Mouse (Mus musculus): ENCODE results near the gene Mamstr. TPM values are rescaled to one million over a fixed set of nuclear protein-coding genes. Genes with fewer than 3 reads are reported as not detected.

Mamstr gene
- polyA plus RNA-seq (2021; fragmentation: Nextera tagmentation): 0.89 and 2.4 TPM in 2 replicates
- long read RNA-seq, experiment 1, partial matches to known transcripts: 1 of 1 reads
- long read RNA-seq, experiment 1, other reads (novel, unspliced or antisense): 0 of 1 reads
- long read RNA-seq, experiment 2: 0 reads

DNA sequence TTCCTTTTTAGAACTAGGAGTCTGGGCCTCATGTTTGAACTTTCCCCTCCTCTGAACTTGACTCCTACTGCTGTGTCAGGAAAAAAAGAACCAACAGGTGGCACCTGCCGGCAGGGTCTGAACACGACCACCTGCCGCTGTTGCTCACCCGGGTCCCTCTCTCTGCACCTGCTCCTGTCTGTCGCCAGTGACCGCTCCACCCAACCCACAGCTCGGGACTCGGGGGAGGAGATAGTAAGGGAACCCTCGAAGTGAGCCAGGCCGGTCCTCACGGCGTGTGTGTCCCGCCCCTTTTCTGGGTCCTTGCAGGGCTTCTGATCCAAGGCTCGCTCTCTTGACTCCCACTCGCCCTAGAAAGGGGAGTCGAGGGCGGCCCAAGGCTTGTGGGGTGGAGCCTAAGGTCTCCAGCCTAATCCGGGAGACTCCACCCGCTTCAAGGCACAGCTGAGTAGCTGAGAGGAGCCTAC is at the start of gene Mamstr:
Mamstr (plus strand) TSS at position 417 of the 467 bp plus-strand sequence.

DNA sequence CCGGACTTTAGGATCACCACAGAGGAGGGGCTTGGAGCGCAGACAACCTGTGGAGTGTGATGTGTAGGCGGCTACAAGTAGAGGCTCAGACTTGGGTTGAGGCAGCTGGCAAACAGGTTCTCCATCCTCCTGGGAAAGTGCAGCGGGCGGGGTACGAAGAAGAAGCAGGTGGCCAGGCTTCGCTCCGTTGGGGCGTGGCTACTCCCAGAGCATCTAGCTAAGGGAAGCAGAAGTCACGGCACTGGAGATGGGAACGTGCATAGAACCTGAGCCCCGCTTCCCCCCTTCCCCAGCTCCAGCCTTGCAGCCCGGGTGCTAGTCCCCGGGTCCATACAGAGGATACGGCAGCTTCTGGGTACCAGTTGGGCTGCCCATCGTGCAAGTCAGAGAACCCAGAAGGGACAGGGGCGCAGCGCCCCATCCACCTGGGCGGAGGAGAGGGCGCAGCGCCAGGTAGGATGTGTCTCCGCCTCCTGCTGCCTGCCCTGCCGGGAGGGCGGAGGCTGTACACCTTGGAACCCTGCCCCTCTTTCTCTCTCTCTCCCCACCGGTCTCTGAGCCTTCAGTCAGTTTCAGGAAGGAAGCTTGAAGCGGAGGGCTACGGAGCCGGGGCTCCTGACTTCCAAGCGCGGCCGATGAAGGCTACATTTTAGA is 22.6 kb upstream of the Mamstr start, which contains the start of gene Fut1:
Fut1 (plus strand) TSS at position 248 of the 654 bp plus-strand sequence.

DNA sequence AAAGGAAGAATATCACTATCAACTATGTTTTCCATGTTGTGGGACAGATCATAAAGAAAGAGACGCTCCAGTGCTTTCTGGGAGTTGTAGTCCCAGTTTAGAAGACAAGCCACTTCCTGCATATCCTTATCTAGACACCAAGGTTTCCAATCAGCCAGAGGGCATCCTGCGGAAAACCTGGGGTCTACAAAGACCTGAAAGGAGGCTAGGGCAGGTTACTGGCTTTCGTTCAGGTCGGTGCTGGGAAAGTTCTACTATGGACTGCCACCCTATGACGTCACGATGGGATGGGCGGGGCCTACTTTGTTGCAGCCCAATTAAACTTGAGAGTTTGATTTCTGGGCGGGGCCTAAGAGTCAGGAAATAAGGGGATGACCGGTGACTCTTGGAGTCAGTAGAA is 18.3 kb upstream of the Mamstr start, which contains the start of gene Izumo1:
Izumo1 (plus strand) TSS at position 369 of the 400 bp plus-strand sequence.

DNA sequence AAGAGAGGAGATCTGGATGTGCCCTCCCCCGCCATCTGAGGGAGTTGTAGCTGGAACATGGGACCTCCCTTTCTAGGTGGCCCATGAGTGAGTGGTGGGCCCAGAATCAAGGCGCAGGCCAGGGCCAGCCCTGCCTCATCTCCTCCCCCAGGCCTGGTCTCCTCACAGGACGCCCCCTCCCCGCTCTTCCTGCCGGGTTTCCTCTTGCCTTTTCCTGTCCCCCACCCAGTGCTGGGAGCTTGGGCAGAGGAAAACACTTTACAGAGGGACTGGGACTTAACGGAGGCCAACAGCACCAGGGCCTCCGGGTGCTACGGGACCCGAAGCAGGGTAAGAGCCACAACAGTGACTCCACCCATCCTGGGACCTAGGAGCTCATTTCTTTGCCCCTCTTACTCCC is 12.5 kb upstream of the Mamstr start, which contains the start of gene Rasip1:
Rasip1 (plus strand) TSS at position 228 of the 400 bp plus-strand sequence.

DNA sequence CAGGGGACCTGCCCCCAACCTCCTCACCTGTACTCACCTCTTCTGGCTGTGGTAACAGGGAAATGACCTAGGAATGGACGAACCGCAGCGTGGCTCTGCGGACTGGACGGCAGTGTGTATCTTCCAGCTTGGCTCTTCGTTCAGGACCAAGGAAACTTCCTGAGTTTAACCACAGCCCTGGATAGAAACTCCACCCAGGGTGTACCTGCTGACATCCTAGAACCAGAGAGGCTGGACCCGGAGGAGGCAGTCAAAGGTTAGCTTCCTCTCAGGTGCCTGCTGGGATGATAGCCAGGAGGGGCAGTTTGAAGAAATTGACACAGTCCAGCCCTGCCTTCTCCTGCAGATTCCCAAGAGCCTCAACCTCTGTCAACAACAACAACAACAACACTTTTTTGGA is 26.4 kb downstream of the Mamstr start, which contains the start of gene Fut2:
Fut2 (minus strand) TSS at position 234 of the 400 bp plus-strand sequence.

DNA sequence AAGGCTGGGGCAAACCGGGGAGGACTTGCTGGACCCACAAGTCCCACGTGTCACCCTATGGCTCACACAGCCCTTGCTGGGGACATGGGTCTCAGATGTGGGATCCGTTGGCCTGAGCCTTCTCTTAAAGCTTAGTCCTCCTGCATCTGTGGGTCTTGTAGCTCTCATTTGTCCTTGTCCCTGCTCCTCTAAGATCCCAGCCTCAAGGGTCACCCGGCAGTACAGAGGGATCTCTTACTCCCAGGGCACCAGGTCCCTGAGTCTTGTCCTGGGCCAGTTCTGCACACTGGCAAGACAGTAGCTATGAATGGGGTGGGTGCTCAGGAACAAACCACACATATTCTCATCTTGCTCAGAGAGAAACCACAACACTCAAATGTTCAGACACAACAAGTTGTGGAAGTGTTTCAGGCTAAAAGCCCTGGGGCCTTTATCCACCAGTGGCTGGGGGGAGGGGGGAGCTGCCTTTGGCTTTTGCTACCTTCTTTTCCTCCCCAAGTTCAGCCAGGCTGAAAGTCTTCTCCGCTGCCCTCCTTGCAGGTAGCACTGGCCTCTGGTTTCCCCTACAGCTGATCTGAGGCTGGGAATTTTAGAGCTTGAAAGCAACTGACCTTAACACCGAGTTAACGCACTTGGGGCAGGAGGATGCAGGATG is 43.7 kb downstream of the Mamstr start, which contains the start of gene Ntn5:
Ntn5 (plus strand) TSS at position 627 of the 655 bp plus-strand sequence.

DNA sequence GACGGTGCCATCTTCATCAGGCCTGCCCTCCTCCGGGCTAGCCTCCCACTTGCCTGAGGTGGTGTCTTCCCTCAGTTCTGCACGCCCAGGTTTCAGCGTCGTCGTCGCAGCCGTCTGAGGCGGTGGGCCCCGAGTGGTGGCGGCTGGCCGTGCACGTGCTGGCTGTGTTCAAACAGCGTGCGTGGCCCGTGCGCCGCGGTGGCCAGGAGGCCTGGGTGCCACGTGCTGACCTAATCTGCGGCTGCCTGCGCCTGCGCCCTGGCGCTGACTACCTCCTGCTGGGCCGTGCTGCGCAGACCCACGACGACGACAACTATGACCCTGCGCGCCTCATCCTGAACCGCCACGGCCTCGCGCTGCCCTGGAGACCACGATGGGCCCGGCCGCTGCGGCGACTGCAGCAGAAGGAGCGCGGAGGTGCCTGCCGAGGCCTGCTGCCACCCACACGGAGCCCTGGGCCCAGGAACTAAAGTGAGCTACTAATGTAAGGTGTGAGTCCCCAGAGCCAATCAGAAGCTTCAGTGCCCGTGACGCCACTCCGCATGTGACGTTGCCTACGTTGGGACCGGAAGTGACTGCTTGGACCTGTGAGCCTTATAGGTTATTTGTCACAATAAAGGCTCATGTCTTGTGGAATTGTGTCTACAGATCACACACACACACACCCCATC is 54.3 kb downstream of the Mamstr start, which contains the start of gene Sec1:
Sec1 (minus strand) TSS at position 482 of the 671 bp plus-strand sequence.

Other genes with a start within 250 kb of the Mamstr start
- 34.4 and 37.7 TPM in 2 replicates for gene Snrnp70, start 244.2 kb upstream of the Mamstr start, polyA plus RNA-seq (2021; fragmentation: Nextera tagmentation)
- gene Kcna7, start 234.3 kb upstream of the Mamstr start, polyA plus RNA-seq (2021; fragmentation: Nextera tagmentation): not detected in 2 replicates
- 0.10 TPM in 1 of 2 replicates, not detected in the other for gene Ntf5, start 226.3 kb upstream of the Mamstr start, polyA plus RNA-seq (2021; fragmentation: Nextera tagmentation)
- 0.19 TPM in 1 of 2 replicates, not detected in the other for gene Lhb, start 219.2 kb upstream of the Mamstr start, polyA plus RNA-seq (2021; fragmentation: Nextera tagmentation)
- 8.9 and 9.1 TPM in 2 replicates for gene Gys1, start 205.1 kb upstream of the Mamstr start, polyA plus RNA-seq (2021; fragmentation: Nextera tagmentation)
- gene Ruvbl2, start 201.9 kb upstream of the Mamstr start, polyA plus RNA-seq (2021; fragmentation: Nextera tagmentation): 34.4 and 45.9 TPM in 2 replicates
- gene Ftl1, start 180.1 kb upstream of the Mamstr start, polyA plus RNA-seq (2021; fragmentation: Nextera tagmentation): 1,322 and 1,591 TPM in 2 replicates
- 94.9 and 121 TPM in 2 replicates for gene Bax, start 173.1 kb upstream of the Mamstr start, polyA plus RNA-seq (2021; fragmentation: Nextera tagmentation)
- gene Tulp2, start 158.1 kb upstream of the Mamstr start, polyA plus RNA-seq (2021; fragmentation: Nextera tagmentation): 0.08 and 0.17 TPM in 2 replicates
- gene Gm45808, start 153.2 kb upstream of the Mamstr start, polyA plus RNA-seq (2021; fragmentation: Nextera tagmentation): not detected in 2 replicates
- gene Dhdh, start 151.2 kb upstream of the Mamstr start, polyA plus RNA-seq (2021; fragmentation: Nextera tagmentation): 3.8 TPM in 2 replicates
- gene Nucb1, start 129.6 kb upstream of the Mamstr start, polyA plus RNA-seq (2021; fragmentation: Nextera tagmentation): 48.4 and 64.7 TPM in 2 replicates
- gene Ppp1r15a, start 113.7 kb upstream of the Mamstr start, polyA plus RNA-seq (2021; fragmentation: Nextera tagmentation): 18.3 and 18.8 TPM in 2 replicates
- gene Plekha4, start 113.6 kb upstream of the Mamstr start, polyA plus RNA-seq (2021; fragmentation: Nextera tagmentation): 3.8 and 7.2 TPM in 2 replicates
- gene Hsd17b14, start 85.1 kb upstream of the Mamstr start, polyA plus RNA-seq (2021; fragmentation: Nextera tagmentation): 0.36 and 0.38 TPM in 2 replicates
- gene Bcat2, start 69.8 kb upstream of the Mamstr start, polyA plus RNA-seq (2021; fragmentation: Nextera tagmentation): 6.9 and 8.4 TPM in 2 replicates
- gene Fgf21, start 24.5 kb upstream of the Mamstr start, polyA plus RNA-seq (2021; fragmentation: Nextera tagmentation): 0.22 and 0.24 TPM in 2 replicates
- gene Fut1, start 22.7 kb upstream of the Mamstr start, polyA plus RNA-seq (2021; fragmentation: Nextera tagmentation): 0.06 and 0.07 TPM in 2 replicates
- gene Izumo1, start 18.2 kb upstream of the Mamstr start, polyA plus RNA-seq (2021; fragmentation: Nextera tagmentation): not detected in 2 replicates
- 1.8 and 2.5 TPM in 2 replicates for gene Rasip1, start 12.5 kb upstream of the Mamstr start, polyA plus RNA-seq (2021; fragmentation: Nextera tagmentation)
- gene Fut2, start 26.4 kb downstream of the Mamstr start, polyA plus RNA-seq (2021; fragmentation: Nextera tagmentation): 0.06 and 0.09 TPM in 2 replicates
- gene Ntn5, start 44.0 kb downstream of the Mamstr start, polyA plus RNA-seq (2021; fragmentation: Nextera tagmentation): 6.5 and 9.8 TPM in 2 replicates
- gene Sec1, start 54.4 kb downstream of the Mamstr start, polyA plus RNA-seq (2021; fragmentation: Nextera tagmentation): 0.26 and 0.38 TPM in 2 replicates
- 74.9 and 93.1 TPM in 2 replicates for gene Car11, start 59.9 kb downstream of the Mamstr start, polyA plus RNA-seq (2021; fragmentation: Nextera tagmentation)
- gene Dbp, start 65.1 kb downstream of the Mamstr start, polyA plus RNA-seq (2021; fragmentation: Nextera tagmentation): 30.2 and 130 TPM in 2 replicates
- 335 and 337 TPM in 2 replicates for gene Rpl18, start 75.5 kb downstream of the Mamstr start, polyA plus RNA-seq (2021; fragmentation: Nextera tagmentation)
- gene Sphk2, start 78.0 kb downstream of the Mamstr start, polyA plus RNA-seq (2021; fragmentation: Nextera tagmentation): 4.9 and 10.6 TPM in 2 replicates
- 0.08 and 0.22 TPM in 2 replicates for gene Fam83e, start 81.2 kb downstream of the Mamstr start, polyA plus RNA-seq (2021; fragmentation: Nextera tagmentation)
- gene Spaca4, start 85.8 kb downstream of the Mamstr start, polyA plus RNA-seq (2021; fragmentation: Nextera tagmentation): not detected in 2 replicates
- 3.9 and 10.6 TPM in 2 replicates for gene Lmtk3, start 143.8 kb downstream of the Mamstr start, polyA plus RNA-seq (2021; fragmentation: Nextera tagmentation)
- 22.5 and 23.3 TPM in 2 replicates for gene Sult2b1, start 144.7 kb downstream of the Mamstr start, polyA plus RNA-seq (2021; fragmentation: Nextera tagmentation)
- 173 and 183 TPM in 2 replicates for gene Cyth2, start 174.6 kb downstream of the Mamstr start, polyA plus RNA-seq (2021; fragmentation: Nextera tagmentation)
- gene Kcnj14, start 184.8 kb downstream of the Mamstr start, polyA plus RNA-seq (2021; fragmentation: Nextera tagmentation): 2.0 and 2.3 TPM in 2 replicates
- gene Grwd1, start 191.0 kb downstream of the Mamstr start, polyA plus RNA-seq (2021; fragmentation: Nextera tagmentation): 16.1 and 22.0 TPM in 2 replicates
- 49.0 and 49.6 TPM in 2 replicates for gene Kdelr1, start 232.8 kb downstream of the Mamstr start, polyA plus RNA-seq (2021; fragmentation: Nextera tagmentation)
- gene Grin2d, start 238.4 kb downstream of the Mamstr start, polyA plus RNA-seq (2021; fragmentation: Nextera tagmentation): 0.39 and 1.6 TPM in 2 replicates